Mouse (Mus musculus) olfactory bulb, adult 2 months (tissue): ENCODE data around the gene Vipas39.

Experiments used
- CTCF ChIP-seq: fragments of 200-500 bp; IDR thresholded peaks from 2 replicates; pipeline ENCODE4 v1.5.1; 2012; ENCODE audit warnings: low read depth, mild to moderate bottlenecking, low read length, moderate library complexity; ENCODE audit not compliant: insufficient read depth
- POLR2A ChIP-seq: fragments of 200-500 bp; IDR thresholded peaks from 2 replicates; pipeline ENCODE4 v1.6.1; 2012; ENCODE audit warnings: mild to moderate bottlenecking, low read depth, low read length, moderate library complexity; ENCODE audit not compliant: insufficient read depth

DNA sequence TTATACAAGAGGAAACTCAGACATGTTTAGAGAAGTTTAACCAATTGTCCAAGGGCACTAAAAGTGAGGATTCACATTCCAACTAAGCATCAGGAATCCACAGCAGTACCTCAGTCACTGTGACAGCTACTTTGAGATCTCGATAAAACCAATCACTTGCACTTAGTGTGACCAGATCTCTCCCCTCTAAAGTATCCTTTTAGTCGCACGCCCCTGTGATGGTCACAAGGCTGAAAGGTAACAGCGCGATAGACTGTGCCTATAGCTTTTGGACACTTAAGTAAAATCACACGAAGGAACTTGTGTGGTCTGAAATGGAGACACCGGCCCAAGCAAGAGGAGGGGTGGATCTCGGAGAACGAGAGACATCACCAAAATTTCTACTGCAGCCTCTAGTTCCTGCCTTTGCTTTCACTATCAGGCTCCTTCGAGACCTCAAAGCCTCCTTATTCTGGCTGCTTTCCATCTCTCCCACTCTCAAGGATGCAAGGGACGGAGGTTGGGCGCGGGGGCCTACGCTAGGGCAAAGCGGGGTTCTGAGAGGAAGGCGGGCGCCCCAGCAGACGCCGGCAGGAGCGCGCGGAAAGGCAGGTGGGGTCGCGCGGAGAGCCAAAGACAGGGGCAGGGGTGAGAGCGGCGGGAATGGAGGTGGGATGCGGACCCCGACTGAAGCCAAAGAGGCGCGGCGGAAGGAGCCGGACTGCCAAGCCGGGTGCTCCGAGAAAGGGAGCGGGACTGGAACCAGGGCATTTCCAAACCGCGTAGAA, 66.7 kb downstream of the Vipas39 start, which contains the start of gene Samd15:
- TF ChIP-seq CTCF, result no peak
- TF ChIP-seq POLR2A, result no peak
